In genomic region chr12:102339085-102339484, GRCm38 (mm10) we compare ENCODE assay signal across 12 mouse cellular contexts. TPM values are rescaled to one million over a fixed set of nuclear protein-coding genes. Genes with fewer than 3 reads are reported as not detected.
A peak's percentile ranks its signal among the peaks of the same experiment; 100 is the strongest.
DNase-seq lines count a peak whose midpoint lies in the region; ATAC-seq and TF ChIP-seq lines count a peak whose summit lies in the region.
"Had no signal": no experiment of that assay in that cellular context is flagged by ENCODE, and none has a peak within 500 bp of the region (broad histone marks: within the 10 kb centered on the region; RNA-seq: fewer than 3 reads in every experiment).

No protein-coding gene starts in this region.

- POLR2A ChIA-PET in Patski (lab: Charles Lee): no interaction called here

- H3K4me3 ChIP-seq in gastrocnemius, adult 2 months: no peak overlapping the region
- no peak overlapping the region for H3K4me3 ChIP-seq in liver, postnatal 0 days (ENCODE audit: low read depth, low read length)
- H3K4me3 ChIP-seq: heart, embryonic 10.5 days; liver, embryonic 15.5 days; midbrain, embryonic 15.5 days had no signal

- peaks cover 7% of the 10 kb centered on the region; the same call in 1 of the 2 replicates for H3K4me1 ChIP-seq in liver, postnatal 0 days (ENCODE audit: insufficient read depth)
- H3K4me1 ChIP-seq: liver, embryonic 15.5 days had no signal

- no peaks in the 10 kb centered on the region for H3K27me3 ChIP-seq in liver, postnatal 0 days (ENCODE audit: insufficient read depth, low read length)
- H3K27me3 ChIP-seq in Patski: no peaks in the 10 kb centered on the region
- H3K27me3 ChIP-seq: liver, embryonic 15.5 days; midbrain, embryonic 15.5 days had no signal

- TF ChIP-seq CTCF in gastrocnemius, adult 2 months (IDR thresholded peaks at IDR 0.05): peak; percentile 37; the same call in 1 of the 2 replicates
- TF ChIP-seq CTCF in liver, postnatal 0 days (IDR thresholded peaks at IDR 0.05; ENCODE audit: low read depth): peak; percentile 60
- TF ChIP-seq CTCF in Patski (IDR thresholded peaks at IDR 0.05): peak; percentile 47

- intact Hi-C loops in gastrocnemius, adult 2 months (cut with DNase I): no loop called here

- no peaks in the 10 kb centered on the region for H3K9me3 ChIP-seq in liver, postnatal 0 days (ENCODE audit: low read length)
- H3K9me3 ChIP-seq: heart, embryonic 10.5 days; liver, embryonic 15.5 days; midbrain, embryonic 15.5 days had no signal

- H3K36me3 ChIP-seq in liver, postnatal 0 days (replicated peaks; ENCODE audit: insufficient read depth, low read length): peaks cover 10% of the 10 kb centered on the region
- H3K36me3 ChIP-seq: heart, embryonic 10.5 days; liver, embryonic 15.5 days; midbrain, embryonic 15.5 days had no signal

- no peak for ATAC-seq in liver, postnatal 0 days
- no peak for ATAC-seq in Patski
- ATAC-seq in inflammation-experienced regulatory T-cells, adult 6 months: no peak
- ATAC-seq: forebrain, embryonic 14.5 days; midbrain, embryonic 15.5 days had no signal

- CTCF ChIA-PET in Patski (lab: Charles Lee): no interaction called here

- no peak overlapping the region for H3K27ac ChIP-seq in gastrocnemius, adult 2 months
- H3K27ac ChIP-seq in liver, postnatal 0 days (ENCODE audit: low read depth): no peak overlapping the region; the same call in 1 of the 2 replicates
- H3K27ac ChIP-seq: heart, embryonic 10.5 days; liver, embryonic 15.5 days; midbrain, embryonic 15.5 days had no signal

- H3K9ac ChIP-seq in liver, postnatal 0 days (replicated peaks): no peak overlapping the region
- H3K9ac ChIP-seq: liver, embryonic 15.5 days; midbrain, embryonic 15.5 days had no signal

- WGBS in liver, postnatal 0 days (ENCODE audit: insufficient replicate concordance): 43% methylated on average over 2 of the region's 2 CpGs

- in situ Hi-C loops in Patski (cut with MboI; ENCODE audit: low pct_unique_long_range_greater_than_20kb): no loop called here

- no peak overlapping the region for H3K4me2 ChIP-seq in liver, postnatal 0 days (ENCODE audit: low read depth, low read length)
- H3K4me2 ChIP-seq: liver, embryonic 15.5 days; midbrain, embryonic 15.5 days had no signal

- no peak for TF ChIP-seq EP300 in liver, postnatal 0 days (IDR thresholded peaks at IDR 0.05; ENCODE audit: low read depth)

- no peak for DNase-seq in gastrocnemius, adult 2 months
- DNase-seq in gastrocnemius, postnatal 25 days: no peak
- no peak for DNase-seq in liver, postnatal 0 days
- DNase-seq in liver (no peak), Patski (ENCODE audit: low read depth, low spot score) (no peak)
- peak; percentile 36 to 43 for DNase-seq in natural killer cell, adult 2 months (ENCODE audit: low spot score in 2 of 2)
- no peak for DNase-seq in gastrocnemius, adult 18-20 months (ENCODE audit: low spot score)

RNA-seq across cellular contexts. Expression of gene Rin3, which starts 56.2 kb away (rescaled TPM):
- 10 to 100 TPM in 1 of 2 experiments, 1 to 10 TPM in 1; 6.4 to 14.3 TPM for total RNA-seq in gastrocnemius, adult 2 months (2021)
- 1 to 10 TPM; 6.0 to 8.1 TPM for total RNA-seq in gastrocnemius, postnatal 25 days (2021)
- 8.3 and 10.0 TPM in 2 replicates for polyA plus RNA-seq in liver, postnatal 0 days (2015; fragmentation: Nextera tagmentation; extraction: Ambion mirVana)
- 31.6 TPM for polyA plus RNA-seq in Patski (2021)
- polyA plus RNA-seq in inflammation-experienced regulatory T-cells, adult 6 months (2017; shearing (Covaris generic)): 10 to 100 TPM; 45.7 to 59.8 (median 53.3) TPM
- 1 to 10 TPM; 7.8 to 9.1 TPM for total RNA-seq in gastrocnemius, adult 18-20 months (2021)

Comparison
In these comparisons a context has a peak if more than half of its experiments do, and no peak if none do; other contexts are left out.
1. DNase-seq: peak in natural killer cell, adult 2 months (2 of 2); none in gastrocnemius, adult 2 months (single experiment), gastrocnemius, postnatal 25 days (single experiment), liver, postnatal 0 days (single experiment), liver (single experiment), Patski (single experiment) and gastrocnemius, adult 18-20 months (single experiment).
2. Peak in every context shown above with its lines, with median percentiles within 50 percentile points of each other: CTCF ChIP-seq.